Mouse (Mus musculus) heart, postnatal 36 days (tissue): Measurements from ENCODE around the gene Naa10. TPM values are rescaled to one million over a fixed set of nuclear protein-coding genes. Genes with fewer than 3 reads are reported as not detected.

Experiments
- DNase-seq, 2 experiments: peaks; one replicate each; pipeline ENCODE4 v3.0.0; 2021 to 2022
- intact Hi-C: fragments of 180-260 bp; cut with DNase I; formaldehyde crosslinking; loops from one replicate; pipeline ENCODE4 v1.15.1; 2025
- total RNA-seq, 2 experiments: library from RNA; stranded (reverse); gene quantifications; 2 replicates each; pipeline ENCODE4 v1.2.3; 2021

Gene Naa10
- total RNA-seq, 2 experiments from 2014 or later, result 58.2 to 61.4 TPM

DNA sequence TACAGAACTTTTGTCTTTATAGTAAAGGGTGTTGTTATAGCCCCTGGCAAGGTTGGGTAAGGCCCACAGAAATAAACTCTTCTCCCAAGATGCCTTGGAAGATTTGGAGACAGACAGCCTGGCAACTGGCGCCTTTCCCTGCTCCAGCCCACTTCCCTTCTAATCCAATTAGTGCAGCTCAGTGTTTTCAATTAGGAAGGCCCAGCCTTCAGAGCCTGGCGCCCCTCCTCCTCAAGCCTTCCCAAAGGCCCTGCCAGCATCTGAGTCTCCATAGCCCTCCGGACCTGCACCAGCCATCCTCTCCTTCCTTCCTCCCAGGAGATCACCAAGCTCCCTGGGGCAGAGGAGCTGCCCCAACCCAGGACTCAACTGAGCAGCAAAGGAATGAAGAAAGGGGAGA, 54.5 kb downstream of the Naa10 start:
- intact Hi-C loops, result no loop called here
- DNase-seq, result no peak

Other genes starting within 250 kb of the Naa10 start
- 100 to 1,000 TPM; 130 to 145 TPM for gene Slc6a8, start 248.8 kb downstream of the Naa10 start, total RNA-seq
- 10 to 100 TPM; 74.2 to 83.4 TPM for gene Bcap31, start 205.8 kb downstream of the Naa10 start, total RNA-seq
- 10 to 100 TPM; 29.6 to 33.6 TPM for gene Abcd1, start 205.3 kb downstream of the Naa10 start, total RNA-seq
- 1 to 10 TPM; 1.6 to 2.1 TPM for gene Plxnb3, start 164.9 kb downstream of the Naa10 start, total RNA-seq
- gene Srpk3, start 147.5 kb downstream of the Naa10 start, total RNA-seq, result 10 to 100 TPM; 31.0 to 33.7 TPM
- gene Idh3g, start 135.0 kb downstream of the Naa10 start, total RNA-seq, result 100 to 1,000 TPM; 621 to 648 TPM
- gene Ssr4, start 134.9 kb downstream of the Naa10 start, total RNA-seq, result 10 to 100 TPM; 79.0 to 89.6 TPM
- 1 to 10 TPM; 1.4 to 1.5 TPM for gene Pdzd4, start 97.0 kb downstream of the Naa10 start, total RNA-seq
- gene Avpr2, start 29.8 kb downstream of the Naa10 start, total RNA-seq, result not detected
- 1 to 10 TPM; 2.8 to 4.5 TPM for gene L1cam, start 25.8 kb downstream of the Naa10 start, total RNA-seq
- 1 to 10 TPM; 1.2 to 1.5 TPM for gene Arhgap4, start 74 bp downstream of the Naa10 start, total RNA-seq
- 1 to 10 TPM; 5.4 to 6.7 TPM for gene Renbp, start 8.9 kb upstream of the Naa10 start, total RNA-seq
- gene Hcfc1, start 44.4 kb upstream of the Naa10 start, total RNA-seq, result 10 to 100 TPM; 34.3 to 37.2 TPM
- 10 to 100 TPM; 54.1 to 60.7 TPM for gene Irak1, start 102.0 kb upstream of the Naa10 start, total RNA-seq
- gene Opn1mw, start 205.5 kb upstream of the Naa10 start, total RNA-seq, result not detected
- gene Mecp2, start 213.4 kb upstream of the Naa10 start, total RNA-seq, result 10 to 100 TPM; 30.5 to 36.2 TPM
- gene Tex28, start 245.9 kb upstream of the Naa10 start, total RNA-seq, result not detected